Mouse (Mus musculus) embryonic facial prominence, embryonic 12.5 days (tissue): Measurements from ENCODE around the gene Neu3. TPM values are rescaled to one million over a fixed set of nuclear protein-coding genes. Genes with fewer than 3 reads are reported as not detected.
A peak's percentile ranks its signal among the peaks of the same experiment; 100 is the strongest.
"Not testable (repeated sequence)": the region's sequence is repeated elsewhere in the genome, so short reads cannot be mapped to it uniquely, and the experiment has no call there.

Experiments used
- ATAC-seq: fragments of 200-750 bp; cut with Nextera tagmentation; 2 replicates; pipeline ENCODE4 v1.8.0; 2017; ENCODE audit not compliant: insufficient number of reproducible peaks, insufficient read depth, low FRiP score, low TSS enrichment
- H3K27ac ChIP-seq: fragments of 300-500 bp; sonication (generic); 2 replicates; pipeline ENCODE4 v1.5.1; 2016; ENCODE audit warnings: mild to moderate bottlenecking
- H3K27me3 ChIP-seq: fragments of 300-500 bp; sonication (generic); 2 replicates; pipeline ENCODE4 v1.6.1; 2016; ENCODE audit warnings: mild to moderate bottlenecking, moderate library complexity
- H3K36me3 ChIP-seq: fragments of 300-500 bp; sonication (generic); 2 replicates; pipeline ENCODE4 v1.6.1; 2016; ENCODE audit warnings: mild to moderate bottlenecking
- H3K4me1 ChIP-seq: fragments of 300-500 bp; sonication (generic); 2 replicates; pipeline ENCODE4 v1.6.1; 2016
- H3K4me2 ChIP-seq: fragments of 300-500 bp; sonication (generic); replicated peaks from 2 replicates; pipeline ENCODE4 v1.6.1; 2016; ENCODE audit warnings: mild to moderate bottlenecking, moderate library complexity
- H3K4me3 ChIP-seq: fragments of 300-500 bp; sonication (generic); 2 replicates; pipeline ENCODE4 v1.5.1; 2016; ENCODE audit warnings: mild to moderate bottlenecking
- H3K9ac ChIP-seq: fragments of 300-500 bp; sonication (generic); 2 replicates; pipeline ENCODE4 v1.6.1; 2016; ENCODE audit warnings: mild to moderate bottlenecking, moderate library complexity
- H3K9me3 ChIP-seq: fragments of 300-500 bp; sonication (generic); 2 replicates; pipeline ENCODE4 v1.6.1; 2016; ENCODE audit warnings: mild to moderate bottlenecking, moderate library complexity
- WGBS: fragments of 180-500 bp; shearing (Covaris S2); methylation state at CpG from one replicate; pipeline ENCODE4 v1.1.7; 2016; 5-methylcytosine and 5-hydroxymethylcytosine counted together
- polyA plus RNA-seq: library from polyadenylated mRNA; unstranded; fragments of >200 nt; fragmentation: Nextera tagmentation; extraction: Ambion mirVana; gene quantifications from 2 replicates; pipeline ENCODE4 v1.2.1, GENCODE M21; 2016

Gene Neu3
- polyA plus RNA-seq, 1 experiment from 2014 or later: 2.3 TPM

DNA sequence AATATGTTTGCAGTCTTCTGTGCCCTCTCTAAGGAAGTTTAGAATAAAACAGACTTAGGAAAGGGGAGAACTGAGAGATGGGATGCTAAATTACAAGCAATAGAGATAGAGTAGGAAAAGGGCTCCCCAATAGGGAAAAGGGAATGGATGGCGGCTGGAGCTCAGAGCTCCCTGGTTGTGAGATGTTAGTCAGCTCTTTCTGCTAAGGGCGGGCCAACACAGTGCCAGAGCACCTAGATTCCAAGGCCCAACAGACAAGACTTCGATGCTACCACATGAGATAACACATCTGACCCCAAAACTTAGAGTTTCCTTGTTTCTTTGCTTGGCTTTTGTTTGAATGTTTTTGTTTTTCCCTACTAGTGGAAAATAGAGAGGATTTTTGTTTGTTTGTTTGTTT lies 24.2 kb downstream of the Neu3 start:
- H3K9me3 ChIP-seq, H3K36me3 ChIP-seq, H3K4me1 ChIP-seq, H3K9ac ChIP-seq, ATAC-seq, H3K27ac ChIP-seq, H3K4me3 ChIP-seq, H3K4me2 ChIP-seq, H3K27me3 ChIP-seq: not testable (repeated sequence)
- 85% methylated on average over 3 of the region's 3 CpGs for WGBS

GRCm38 (mm10) chr7:99803535-99803934 lies 24.7 kb downstream of the Neu3 start:
- Histone ChIP-seq H3K9me3 (no peaks in the 10 kb centered on the region), H3K4me3 (no peak overlapping the region), H3K9ac (no peak overlapping the region), H3K27ac (no peak overlapping the region), H3K4me2 (no peak overlapping the region), H3K4me1 (no peaks in the 10 kb centered on the region), H3K27me3 (no peaks in the 10 kb centered on the region), H3K36me3 (no peaks in the 10 kb centered on the region)
- WGBS: 63% methylated on average over 8 of the region's 8 CpGs
- no peak for ATAC-seq

DNA sequence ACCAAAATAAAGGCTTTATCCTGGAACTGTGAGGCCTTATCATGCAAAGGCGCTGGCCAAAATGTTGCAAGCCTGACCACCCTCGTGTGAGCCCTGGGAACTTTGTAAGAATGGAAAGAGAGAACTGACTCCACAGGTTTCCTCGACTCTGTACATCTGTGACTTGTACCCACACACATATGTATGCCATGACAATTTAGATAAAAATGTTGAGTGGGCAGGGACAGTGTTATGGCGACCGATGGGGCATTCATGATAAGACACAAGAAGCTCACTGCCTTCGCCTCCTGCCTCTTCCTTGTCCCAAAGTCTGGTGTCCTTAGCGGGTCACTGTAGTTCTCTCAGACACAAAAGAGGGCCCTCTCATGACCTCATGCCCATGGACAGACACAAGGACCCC lies 29.1 kb downstream of the Neu3 start:
- no peak overlapping the region for H3K9ac ChIP-seq
- H3K4me1 ChIP-seq: peaks cover 8% of the 10 kb centered on the region; the same call in 1 of the 2 replicates
- peaks cover 16% of the 10 kb centered on the region; the same call in 1 of the 2 replicates for H3K27me3 ChIP-seq
- no peak for ATAC-seq
- H3K27ac ChIP-seq: no peak overlapping the region
- no peaks in the 10 kb centered on the region for H3K36me3 ChIP-seq
- H3K4me2 ChIP-seq: no peak overlapping the region
- 83% methylated on average over 7 of the region's 7 CpGs for WGBS
- no peaks in the 10 kb centered on the region for H3K9me3 ChIP-seq
- no peak overlapping the region for H3K4me3 ChIP-seq

- Histone ChIP-seq H3K27ac (no peak overlapping the region), H3K9me3 (no peaks in the 10 kb centered on the region), H3K27me3 (peaks cover 16% of the 10 kb centered on the region; the same call in 1 of the 2 replicates), H3K4me3 (no peak overlapping the region), H3K36me3 (no peaks in the 10 kb centered on the region), H3K9ac (no peak overlapping the region), H3K4me2 (no peak overlapping the region), H3K4me1 (peaks cover 8% of the 10 kb centered on the region; the same call in 1 of the 2 replicates)
- ATAC-seq: no peak
- 32% methylated on average over 6 of the region's 6 CpGs for WGBS
Measured at GRCm38 (mm10) chr7:99797911-99798647, 30.1 kb downstream of the Neu3 start.

DNA sequence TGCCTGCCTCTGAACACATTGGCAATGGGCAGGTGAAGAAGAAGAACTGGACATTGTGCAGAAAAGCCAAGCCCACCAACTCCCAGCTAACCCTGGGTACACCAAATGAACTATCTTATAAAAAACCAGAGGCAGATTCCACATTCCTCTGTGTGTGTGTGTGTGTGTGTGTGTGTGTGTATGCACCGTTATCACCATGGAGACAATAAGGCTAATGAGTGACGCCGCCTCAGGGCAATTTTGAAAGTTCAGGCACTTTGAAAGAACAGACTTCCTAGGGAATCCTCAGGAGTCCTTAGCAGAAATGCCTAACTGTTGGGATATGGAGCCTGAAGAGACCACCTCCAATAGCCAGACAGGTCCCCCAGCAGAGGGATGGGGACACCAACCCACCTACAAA lies 31.0 kb downstream of the Neu3 start:
- H3K27ac ChIP-seq: no peak overlapping the region
- H3K9me3 ChIP-seq: no peaks in the 10 kb centered on the region
- H3K4me1 ChIP-seq: peaks cover 8% of the 10 kb centered on the region; the same call in 1 of the 2 replicates
- no peaks in the 10 kb centered on the region for H3K36me3 ChIP-seq
- no peak overlapping the region for H3K9ac ChIP-seq
- H3K27me3 ChIP-seq: peaks cover 16% of the 10 kb centered on the region; the same call in 1 of the 2 replicates
- no peak for ATAC-seq
- 68% methylated on average over 3 of the region's 3 CpGs for WGBS
- H3K4me3 ChIP-seq: no peak overlapping the region
- no peak overlapping the region for H3K4me2 ChIP-seq

- Histone ChIP-seq H3K9ac (no peak overlapping the region), H3K9me3 (no peaks in the 10 kb centered on the region), H3K4me3 (no peak overlapping the region), H3K27ac (no peak overlapping the region), H3K4me1 (peaks cover 8% of the 10 kb centered on the region; the same call in 1 of the 2 replicates), H3K27me3 (peaks cover 16% of the 10 kb centered on the region; the same call in 1 of the 2 replicates), H3K36me3 (no peaks in the 10 kb centered on the region), H3K4me2 (no peak overlapping the region)
- no peak for ATAC-seq
- 70% methylated on average over 3 of the region's 3 CpGs for WGBS
Measured at GRCm38 (mm10) chr7:99796471-99796870, 31.7 kb downstream of the Neu3 start.

GRCm38 (mm10) chr7:99795192-99795981 lies 32.8 kb downstream of the Neu3 start:
- Histone ChIP-seq H3K36me3 (no peaks in the 10 kb centered on the region), H3K9me3 (no peaks in the 10 kb centered on the region), H3K4me3 (no peak overlapping the region), H3K9ac (no peak overlapping the region), H3K27ac (no peak overlapping the region), H3K4me1 (peaks cover 8% of the 10 kb centered on the region; the same call in 1 of the 2 replicates), H3K4me2 (0 out of 2 replicates have a peak overlapping the region, but pooled peaks have one; percentile 16), H3K27me3 (peaks cover 16% of the 10 kb centered on the region; the same call in 1 of the 2 replicates)
- 14% methylated on average over 17 of the region's 17 CpGs for WGBS
- ATAC-seq: no peak

DNA sequence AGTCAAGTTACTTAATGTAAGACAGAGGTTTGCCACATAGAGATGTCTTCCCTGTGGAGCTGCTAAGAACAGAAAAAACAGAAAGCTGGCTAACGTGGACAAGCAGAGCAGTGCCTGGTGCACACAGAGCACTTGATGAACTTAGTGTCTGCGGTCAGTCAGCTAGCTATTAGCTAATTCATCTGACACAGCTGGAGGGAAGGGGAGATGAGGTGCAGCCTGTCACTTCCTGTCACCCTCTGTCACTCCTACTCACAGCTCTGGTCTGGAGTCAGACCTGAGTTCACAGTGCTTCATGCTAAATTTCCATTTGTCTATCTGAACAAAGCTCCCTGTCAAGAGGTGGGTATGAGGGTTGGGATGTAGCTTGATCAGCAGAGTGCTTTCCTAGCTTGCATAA lies 34.1 kb downstream of the Neu3 start:
- WGBS: 45% methylated on average over 2 of the region's 2 CpGs
- Histone ChIP-seq H3K9ac (no peak overlapping the region), H3K4me3 (no peak overlapping the region), H3K27me3 (peaks cover 16% of the 10 kb centered on the region; the same call in 1 of the 2 replicates), H3K4me1 (peaks cover 8% of the 10 kb centered on the region; the same call in 1 of the 2 replicates), H3K9me3 (no peaks in the 10 kb centered on the region), H3K27ac (no peak overlapping the region), H3K4me2 (no peak overlapping the region), H3K36me3 (no peaks in the 10 kb centered on the region)
- ATAC-seq: no peak

DNA sequence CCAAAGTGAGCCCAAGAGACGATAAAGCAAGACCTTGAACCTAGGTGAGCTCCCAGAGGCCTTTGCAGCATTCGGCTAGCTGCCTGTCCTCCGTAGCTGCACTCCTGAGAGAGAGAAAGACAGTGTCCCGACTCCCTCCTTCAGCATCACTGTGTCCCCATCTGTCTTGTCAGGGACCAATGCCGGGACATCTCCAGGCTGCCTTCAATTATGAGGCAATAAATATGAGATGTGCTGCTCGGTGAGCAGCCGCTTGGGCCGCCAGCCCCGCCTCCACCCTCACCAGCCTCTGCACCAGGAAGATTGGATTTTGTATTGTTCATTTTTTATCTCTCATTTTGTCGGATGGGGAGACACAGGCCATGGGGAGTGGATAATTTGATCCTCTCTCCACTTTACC lies 37.4 kb downstream of the Neu3 start:
- H3K27me3 ChIP-seq: 0 out of 2 replicates have a peak, but pooled peaks cover 8% of the 10 kb centered on the region
- no peak overlapping the region for H3K9ac ChIP-seq
- no peaks in the 10 kb centered on the region for H3K36me3 ChIP-seq
- H3K4me3 ChIP-seq: no peak overlapping the region
- no peak for ATAC-seq
- H3K9me3 ChIP-seq: no peaks in the 10 kb centered on the region
- no peak overlapping the region for H3K27ac ChIP-seq
- H3K4me1 ChIP-seq: peaks cover 12% of the 10 kb centered on the region; the same call in 1 of the 2 replicates
- no peak overlapping the region for H3K4me2 ChIP-seq
- WGBS: 79% methylated on average over 10 of the region's 10 CpGs

GRCm38 (mm10) chr7:99788563-99788962 lies 39.7 kb downstream of the Neu3 start:
- H3K9ac ChIP-seq: no peak overlapping the region
- no peaks in the 10 kb centered on the region for H3K36me3 ChIP-seq
- no peak for ATAC-seq
- 37% methylated on average over 5 of the region's 5 CpGs for WGBS
- H3K27me3 ChIP-seq: no peaks in the 10 kb centered on the region
- peak overlapping the region; percentile 48; the same call in 1 of the 2 replicates for H3K27ac ChIP-seq
- no peaks in the 10 kb centered on the region for H3K9me3 ChIP-seq
- H3K4me2 ChIP-seq: no peak overlapping the region
- H3K4me3 ChIP-seq: no peak overlapping the region
- H3K4me1 ChIP-seq: 0 out of 2 replicates have a peak, but pooled peaks cover 4% of the 10 kb centered on the region

GRCm38 (mm10) chr7:99787935-99788334 lies 40.3 kb downstream of the Neu3 start:
- ATAC-seq: no peak
- WGBS: 42% methylated on average over 2 of the region's 2 CpGs
- H3K27me3 ChIP-seq: no peaks in the 10 kb centered on the region
- H3K9me3 ChIP-seq: no peaks in the 10 kb centered on the region
- H3K4me2 ChIP-seq: no peak overlapping the region
- 0 out of 2 replicates have a peak, but pooled peaks cover 4% of the 10 kb centered on the region for H3K4me1 ChIP-seq
- H3K9ac ChIP-seq: no peak overlapping the region
- H3K27ac ChIP-seq: peak overlapping the region; percentile 48; the same call in 1 of the 2 replicates
- no peaks in the 10 kb centered on the region for H3K36me3 ChIP-seq
- no peak overlapping the region for H3K4me3 ChIP-seq
